Comparison of ENCODE assay signal across 9 mouse cellular contexts in the genomic region with DNA sequence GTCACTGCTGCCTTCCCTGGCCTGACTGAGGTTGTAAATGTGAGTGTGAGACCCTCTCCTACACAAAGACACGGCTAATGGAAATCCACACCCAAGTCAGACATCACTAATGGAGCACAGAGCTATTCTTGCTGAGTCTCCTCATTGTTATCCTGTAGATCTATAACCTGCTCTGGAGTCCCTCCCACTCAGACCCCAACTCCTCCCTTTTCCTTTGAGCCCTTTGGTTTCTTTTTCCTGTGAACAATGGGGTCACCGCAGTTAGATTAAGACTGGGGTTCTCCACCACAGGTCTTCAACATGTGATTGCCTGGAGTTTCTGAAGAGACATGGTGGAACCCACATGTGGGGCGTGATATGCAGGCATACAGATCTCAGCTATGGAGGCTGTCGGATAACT. TPM values are rescaled to one million over a fixed set of nuclear protein-coding genes. Genes with fewer than 3 reads are reported as not detected.
DNase-seq lines count a peak whose midpoint lies in the region; ATAC-seq lines count a peak whose summit lies in the region.
"Had no signal": no experiment of that assay in that cellular context is flagged by ENCODE, and none has a peak within 500 bp of the region (broad histone marks: within the 10 kb centered on the region; RNA-seq: fewer than 3 reads in every experiment).

No protein-coding gene starts in this region.

- no peaks in the 10 kb centered on the region for H3K9me3 ChIP-seq in heart, embryonic 10.5 days
- no peaks in the 10 kb centered on the region for H3K9me3 ChIP-seq in hindbrain, embryonic 12.5 days (replicated peaks)
- H3K9me3 ChIP-seq in midbrain, embryonic 12.5 days, result no peaks in the 10 kb centered on the region

- H3K9ac ChIP-seq in hindbrain, embryonic 12.5 days, result 0 out of 2 replicates have a peak overlapping the region, but pooled peaks have one; percentile 15
- H3K9ac ChIP-seq in midbrain, embryonic 12.5 days (replicated peaks), result no peak overlapping the region

- H3K4me3 ChIP-seq in heart, embryonic 10.5 days, result no peak overlapping the region
- peak overlapping the region; percentile 6; the same call in 1 of the 2 replicates for H3K4me3 ChIP-seq in hindbrain, embryonic 12.5 days
- H3K4me3 ChIP-seq in midbrain, embryonic 12.5 days, result 0 out of 2 replicates have a peak overlapping the region, but pooled peaks have one; percentile 13

- no peaks in the 10 kb centered on the region for H3K27me3 ChIP-seq in heart, embryonic 10.5 days (ENCODE audit: insufficient read depth, poor library complexity, severe bottlenecking)
- H3K27me3 ChIP-seq in hindbrain, embryonic 12.5 days, result no peaks in the 10 kb centered on the region
- H3K27me3 ChIP-seq in midbrain, embryonic 12.5 days, result no peaks in the 10 kb centered on the region
- H3K27me3 ChIP-seq: CH12.LX had no signal

- no peaks in the 10 kb centered on the region for H3K36me3 ChIP-seq in heart, embryonic 10.5 days
- H3K36me3 ChIP-seq in hindbrain, embryonic 12.5 days, result no peaks in the 10 kb centered on the region
- H3K36me3 ChIP-seq in midbrain, embryonic 12.5 days, result no peaks in the 10 kb centered on the region

- DNase-seq in heart, embryonic 10.5 days (ENCODE audit: low spot score), result no peak
- DNase-seq in heart, adult 8-10 months (ENCODE audit: low spot score), result no peak
- peak; percentile 88 for DNase-seq in R1 (ENCODE audit: low read depth, low spot score)
- no peak for DNase-seq in urinary bladder, postnatal 4 days (ENCODE audit: low spot score in 2 of 2)
- DNase-seq in adipocyte (ENCODE audit: low spot score), result no peak

- peak overlapping the region; percentile 36 for H3K4me2 ChIP-seq in hindbrain, embryonic 12.5 days (replicated peaks)
- H3K4me2 ChIP-seq in midbrain, embryonic 12.5 days (replicated peaks), result peak overlapping the region; percentile 36

- WGBS in heart, embryonic 10.5 days, result 52% methylated on average over 4 of the region's 4 CpGs
- WGBS in hindbrain, embryonic 12.5 days, result 46% methylated on average over 4 of the region's 4 CpGs
- WGBS in midbrain, embryonic 12.5 days, result 44% methylated on average over 4 of the region's 4 CpGs

- no peak for ATAC-seq in hindbrain, embryonic 12.5 days (ENCODE audit: low FRiP score)
- ATAC-seq in midbrain, embryonic 12.5 days (ENCODE audit: low FRiP score, low read depth), result no peak
- no peak for ATAC-seq in erythroblast, adult 5-6 weeks (replicated peaks; ENCODE audit: low FRiP score, poor library complexity, severe bottlenecking)

- H3K4me1 ChIP-seq in heart, embryonic 10.5 days, result peaks cover 63% of the 10 kb centered on the region
- peaks cover 69% of the 10 kb centered on the region for H3K4me1 ChIP-seq in hindbrain, embryonic 12.5 days
- H3K4me1 ChIP-seq in midbrain, embryonic 12.5 days, result peaks cover 52% of the 10 kb centered on the region

- peak overlapping the region; percentile 65; the same call in 1 of the 2 replicates for H3K27ac ChIP-seq in heart, embryonic 10.5 days
- H3K27ac ChIP-seq in hindbrain, embryonic 12.5 days, result peak overlapping the region; percentile 75
- peak overlapping the region; percentile 86 for H3K27ac ChIP-seq in midbrain, embryonic 12.5 days (replicated peaks)

RNA-seq across cellular contexts. Expression of gene Prex1, which starts 57.0 kb away (rescaled TPM):
- 10.9 and 13.2 TPM in 2 replicates for polyA plus RNA-seq in heart, embryonic 10.5 days (2016; fragmentation: Nextera tagmentation; extraction: Ambion mirVana)
- 1 to 10 TPM; 4.2 to 5.4 (median 4.8) TPM for total RNA-seq in heart, adult 8-10 months (2022)
- polyA plus RNA-seq in hindbrain, embryonic 12.5 days (2016; fragmentation: Nextera tagmentation; extraction: Ambion mirVana), result 40.8 and 43.8 TPM in 2 replicates
- 26.2 and 27.4 TPM in 2 replicates for polyA plus RNA-seq in midbrain, embryonic 12.5 days (2016; fragmentation: Nextera tagmentation; extraction: Ambion mirVana)
- total RNA-seq in erythroblast, adult 5-6 weeks (2015; ENCODE audit: low replicate concordance), result 15.9 and 26.5 TPM in 2 replicates
- 19.8 and 35.4 TPM in 2 replicates for total RNA-seq in erythroblast, adult 5-6 weeks (2017; ENCODE audit: low replicate concordance)
